Mouse (Mus musculus): ENCODE results near the gene Nat8f5. TPM values are rescaled to one million over a fixed set of nuclear protein-coding genes. Genes with fewer than 3 reads are reported as not detected.
"Not testable (repeated sequence)": the region's sequence is repeated elsewhere in the genome, so short reads cannot be mapped to it uniquely, and the experiment has no call there.

Nat8f5 gene
- polyA plus RNA-seq, 1 experiment from 2014 or later = not detected

GRCm38 (mm10) chr6:85825886-85826285, 5.1 kb upstream of the Nat8f5 start:
- no peak for DNase-seq
- no peaks in the 10 kb centered on the region for H3K4me1 ChIP-seq (ENCODE audit: control insufficient read depth, insufficient read depth, low read length)
- H3K9ac ChIP-seq (replicated peaks; ENCODE audit: low read length) = no peak overlapping the region
- H3K27ac ChIP-seq (replicated peaks; ENCODE audit: low read depth, low read length) = no peak overlapping the region
- H3K4me3 ChIP-seq (replicated peaks; ENCODE audit: low read depth, low read length) = no peak overlapping the region
- H3K9me3 ChIP-seq (ENCODE audit: control insufficient read depth, low read length) = no peaks in the 10 kb centered on the region
- no peak overlapping the region for H3K4me2 ChIP-seq (ENCODE audit: low read length)
- H3K36me3 ChIP-seq (ENCODE audit: control insufficient read depth, insufficient read depth, low read length) = no peaks in the 10 kb centered on the region
- no peak for ATAC-seq (ENCODE audit: low FRiP score, low TSS enrichment)
- WGBS = 88% methylated on average over 2 of the region's 2 CpGs
- H3K27me3 ChIP-seq (ENCODE audit: control insufficient read depth, insufficient read depth, low read length) = no peaks in the 10 kb centered on the region

DNA sequence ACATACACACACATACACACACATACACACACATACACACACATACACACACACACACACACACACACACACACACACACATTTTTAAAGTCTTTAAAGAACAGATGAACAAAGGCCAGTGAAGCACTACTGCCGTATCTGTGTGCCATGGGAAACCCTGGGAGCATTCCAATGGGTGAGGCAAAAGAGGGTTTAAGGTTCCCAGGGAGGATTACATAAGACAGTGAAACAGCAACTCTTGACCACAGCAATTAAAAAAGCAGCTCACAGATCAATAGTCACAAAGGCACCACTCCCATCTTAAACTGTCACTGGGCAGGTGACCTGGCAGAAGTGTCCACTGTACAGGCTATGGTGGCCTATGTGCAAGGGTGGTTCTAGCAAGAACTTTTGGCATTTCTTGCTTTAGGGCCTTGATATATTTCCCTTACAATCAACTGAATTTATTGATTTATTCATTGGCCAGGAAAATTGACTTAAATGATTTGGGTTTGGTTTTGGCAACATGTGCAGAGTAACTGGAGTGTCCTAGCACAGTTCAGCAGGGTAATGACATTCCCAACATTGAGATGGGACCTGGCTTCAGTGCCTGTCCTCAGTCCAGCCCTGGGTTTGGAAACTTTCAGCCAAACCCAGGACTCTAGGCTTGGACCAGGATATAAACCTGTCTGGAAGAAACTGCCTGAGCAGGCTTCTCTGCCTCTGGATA, 2.8 kb upstream of the Nat8f5 start:
- ATAC-seq (ENCODE audit: low FRiP score, low TSS enrichment) = no peak
- Histone ChIP-seq H3K27me3 (ENCODE audit: control insufficient read depth, insufficient read depth, low read length) (no peaks in the 10 kb centered on the region), H3K4me1 (ENCODE audit: control insufficient read depth, insufficient read depth, low read length) (no peaks in the 10 kb centered on the region), H3K4me3 (replicated peaks; ENCODE audit: low read depth, low read length) (no peak overlapping the region), H3K27ac (replicated peaks; ENCODE audit: low read depth, low read length) (no peak overlapping the region), H3K9ac (replicated peaks; ENCODE audit: low read length) (no peak overlapping the region), H3K4me2 (ENCODE audit: low read length) (no peak overlapping the region), H3K9me3 (ENCODE audit: control insufficient read depth, low read length) (no peaks in the 10 kb centered on the region), H3K36me3 (ENCODE audit: control insufficient read depth, insufficient read depth, low read length) (no peaks in the 10 kb centered on the region)
- no peak for DNase-seq
- 87% methylated on average over 1 of the region's 1 CpGs for WGBS

GRCm38 (mm10) chr6:85822286-85822685, 1.5 kb upstream of the Nat8f5 start:
- DNase-seq (no peak), ATAC-seq (ENCODE audit: low FRiP score, low TSS enrichment) (no peak)
- Histone ChIP-seq H3K9me3 (ENCODE audit: control insufficient read depth, low read length) (no peaks in the 10 kb centered on the region), H3K4me2 (ENCODE audit: low read length) (no peak overlapping the region), H3K4me1 (ENCODE audit: control insufficient read depth, insufficient read depth, low read length) (no peaks in the 10 kb centered on the region), H3K9ac (replicated peaks; ENCODE audit: low read length) (no peak overlapping the region), H3K36me3 (ENCODE audit: control insufficient read depth, insufficient read depth, low read length) (no peaks in the 10 kb centered on the region), H3K27ac (replicated peaks; ENCODE audit: low read depth, low read length) (no peak overlapping the region), H3K27me3 (ENCODE audit: control insufficient read depth, insufficient read depth, low read length) (no peaks in the 10 kb centered on the region), H3K4me3 (replicated peaks; ENCODE audit: low read depth, low read length) (no peak overlapping the region)
- WGBS = 88% methylated on average over 4 of the region's 4 CpGs

DNA sequence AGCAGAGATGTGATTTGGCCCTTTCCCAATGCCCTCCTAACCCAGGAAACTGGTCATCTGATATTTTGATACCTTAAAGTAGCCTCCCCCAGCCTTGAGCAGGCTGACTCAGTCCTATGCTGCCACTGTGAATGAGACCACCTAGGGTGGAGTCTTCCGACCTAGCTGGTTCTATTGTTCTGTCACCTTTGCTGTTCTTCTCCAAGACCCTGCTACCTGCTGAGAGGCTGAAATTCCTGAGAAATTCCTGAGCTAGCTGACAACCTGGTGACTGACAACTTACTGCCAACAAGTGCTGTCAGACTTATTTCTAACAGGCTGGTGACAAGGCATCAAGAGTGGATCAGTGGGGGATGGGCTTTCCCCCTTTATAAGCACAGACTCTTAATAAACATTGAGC, 2.4 kb downstream of the Nat8f5 start:
- Histone ChIP-seq H3K27me3 (ENCODE audit: control insufficient read depth, insufficient read depth, low read length) (no peaks in the 10 kb centered on the region), H3K27ac (replicated peaks; ENCODE audit: low read depth, low read length) (no peak overlapping the region), H3K36me3 (ENCODE audit: control insufficient read depth, insufficient read depth, low read length) (no peaks in the 10 kb centered on the region), H3K4me1 (ENCODE audit: control insufficient read depth, insufficient read depth, low read length) (no peaks in the 10 kb centered on the region), H3K9me3 (ENCODE audit: control insufficient read depth, low read length) (no peaks in the 10 kb centered on the region), H3K9ac (replicated peaks; ENCODE audit: low read length) (no peak overlapping the region), H3K4me3 (replicated peaks; ENCODE audit: low read depth, low read length) (no peak overlapping the region), H3K4me2 (ENCODE audit: low read length) (no peak overlapping the region)
- 24% methylated on average over 1 of the region's 1 CpGs for WGBS
- ATAC-seq (ENCODE audit: low FRiP score, low TSS enrichment) = no peak
- no peak for DNase-seq

GRCm38 (mm10) chr6:85813339-85813738, 7.4 kb downstream of the Nat8f5 start:
- Histone ChIP-seq H3K27me3 (ENCODE audit: control insufficient read depth, insufficient read depth, low read length) (no peaks in the 10 kb centered on the region), H3K4me1 (ENCODE audit: control insufficient read depth, insufficient read depth, low read length) (no peaks in the 10 kb centered on the region), H3K4me2 (ENCODE audit: low read length) (no peak overlapping the region), H3K36me3 (ENCODE audit: control insufficient read depth, insufficient read depth, low read length) (no peaks in the 10 kb centered on the region), H3K27ac (replicated peaks; ENCODE audit: low read depth, low read length) (no peak overlapping the region), H3K9me3 (ENCODE audit: control insufficient read depth, low read length) (no peaks in the 10 kb centered on the region), H3K4me3 (replicated peaks; ENCODE audit: low read depth, low read length) (no peak overlapping the region), H3K9ac (replicated peaks; ENCODE audit: low read length) (no peak overlapping the region)
- WGBS = 94% methylated on average over 2 of the region's 2 CpGs
- no peak for ATAC-seq (ENCODE audit: low FRiP score, low TSS enrichment)
- DNase-seq = no peak

DNA sequence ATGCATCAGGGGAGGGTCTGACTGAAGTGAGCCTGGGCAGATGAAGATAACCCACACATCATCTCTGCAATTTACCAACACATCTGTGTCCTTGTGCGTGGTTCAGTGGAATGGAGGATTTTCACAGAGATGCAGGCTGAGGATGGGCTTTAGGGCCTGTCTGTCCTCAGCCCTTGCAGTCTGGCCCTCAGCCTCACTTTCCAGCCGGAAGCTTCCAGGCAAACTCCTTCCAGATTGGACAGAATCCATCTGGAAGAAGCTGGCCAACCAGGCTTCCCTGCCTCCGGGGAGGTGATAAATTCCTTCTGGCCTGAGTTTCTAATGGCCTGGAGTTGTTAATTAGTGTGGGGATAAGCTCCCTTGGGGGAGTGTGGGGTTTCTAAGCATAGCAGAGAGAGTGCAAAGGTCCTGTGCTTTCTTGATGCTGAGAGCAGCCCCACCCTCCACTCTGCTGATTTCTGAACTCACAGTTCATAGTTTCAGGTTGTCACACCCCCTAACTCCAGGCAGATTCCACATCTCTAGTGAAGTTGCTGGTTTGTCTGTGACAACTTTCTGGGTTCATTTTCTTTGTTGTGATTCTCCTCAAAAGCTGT, 9.7 kb downstream of the Nat8f5 start:
- H3K9ac ChIP-seq (replicated peaks; ENCODE audit: low read length); H3K27me3 ChIP-seq (ENCODE audit: control insufficient read depth, insufficient read depth, low read length); DNase-seq; H3K4me1 ChIP-seq (ENCODE audit: control insufficient read depth, insufficient read depth, low read length); ATAC-seq (ENCODE audit: low FRiP score, low TSS enrichment); H3K36me3 ChIP-seq (ENCODE audit: control insufficient read depth, insufficient read depth, low read length); H3K4me3 ChIP-seq (replicated peaks; ENCODE audit: low read depth, low read length); H3K4me2 ChIP-seq (ENCODE audit: low read length); H3K27ac ChIP-seq (replicated peaks; ENCODE audit: low read depth, low read length); H3K9me3 ChIP-seq (ENCODE audit: control insufficient read depth, low read length): not testable (repeated sequence)
- 79% methylated on average over 2 of the region's 3 CpGs for WGBS

- not testable (repeated sequence) for H3K9me3 ChIP-seq (ENCODE audit: control insufficient read depth, low read length); H3K27ac ChIP-seq (replicated peaks; ENCODE audit: low read depth, low read length); H3K4me2 ChIP-seq (ENCODE audit: low read length); ATAC-seq (ENCODE audit: low FRiP score, low TSS enrichment); H3K27me3 ChIP-seq (ENCODE audit: control insufficient read depth, insufficient read depth, low read length); H3K4me3 ChIP-seq (replicated peaks; ENCODE audit: low read depth, low read length); DNase-seq; H3K4me1 ChIP-seq (ENCODE audit: control insufficient read depth, insufficient read depth, low read length); H3K36me3 ChIP-seq (ENCODE audit: control insufficient read depth, insufficient read depth, low read length); H3K9ac ChIP-seq (replicated peaks; ENCODE audit: low read length)
- 96% methylated on average over 2 of the region's 3 CpGs for WGBS
Measured at GRCm38 (mm10) chr6:85810514-85810913, 10.3 kb downstream of the Nat8f5 start.

DNA sequence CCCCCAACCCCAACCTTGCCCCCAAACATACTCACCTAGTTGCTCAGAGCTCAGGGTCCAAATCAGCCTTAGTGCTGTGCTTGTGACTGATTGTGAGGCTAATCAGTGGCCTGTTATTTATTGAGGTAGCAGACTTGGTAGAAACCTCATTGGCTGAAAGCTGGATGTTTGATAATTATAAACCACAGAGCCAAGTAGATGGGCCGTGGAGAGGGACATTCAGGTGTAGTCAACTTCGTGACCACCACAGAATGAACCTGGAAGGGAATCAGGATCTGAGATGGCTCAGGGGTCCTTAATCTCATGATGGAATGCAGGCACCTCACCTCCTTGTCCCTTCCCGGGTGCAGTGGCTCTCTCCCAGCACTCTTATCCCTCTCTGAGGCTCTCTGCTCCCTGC, 11.0 kb downstream of the Nat8f5 start:
- 81% methylated on average over 2 of the region's 3 CpGs for WGBS

GRCm38 (mm10) chr6:85803180-85803579, 17.6 kb downstream of the Nat8f5 start:
- not testable (repeated sequence) for H3K9me3 ChIP-seq (ENCODE audit: control insufficient read depth, low read length); ATAC-seq (ENCODE audit: low FRiP score, low TSS enrichment); H3K36me3 ChIP-seq (ENCODE audit: control insufficient read depth, insufficient read depth, low read length); H3K9ac ChIP-seq (replicated peaks; ENCODE audit: low read length); H3K4me2 ChIP-seq (ENCODE audit: low read length); DNase-seq; H3K27ac ChIP-seq (replicated peaks; ENCODE audit: low read depth, low read length); H3K4me3 ChIP-seq (replicated peaks; ENCODE audit: low read depth, low read length); H3K27me3 ChIP-seq (ENCODE audit: control insufficient read depth, insufficient read depth, low read length); H3K4me1 ChIP-seq (ENCODE audit: control insufficient read depth, insufficient read depth, low read length)
- WGBS = 79% methylated on average over 5 of the region's 5 CpGs

More for the DNA sequence above, 11.0 kb downstream of the Nat8f5 start:
- not testable (repeated sequence) for H3K4me1 ChIP-seq (ENCODE audit: control insufficient read depth, insufficient read depth, low read length); H3K27me3 ChIP-seq (ENCODE audit: control insufficient read depth, insufficient read depth, low read length); DNase-seq; H3K27ac ChIP-seq (replicated peaks; ENCODE audit: low read depth, low read length); H3K36me3 ChIP-seq (ENCODE audit: control insufficient read depth, insufficient read depth, low read length); H3K9me3 ChIP-seq (ENCODE audit: control insufficient read depth, low read length); ATAC-seq (ENCODE audit: low FRiP score, low TSS enrichment); H3K9ac ChIP-seq (replicated peaks; ENCODE audit: low read length); H3K4me2 ChIP-seq (ENCODE audit: low read length); H3K4me3 ChIP-seq (replicated peaks; ENCODE audit: low read depth, low read length)
